12 mouse cellular contexts compared by ENCODE assay signal in the genomic region with DNA sequence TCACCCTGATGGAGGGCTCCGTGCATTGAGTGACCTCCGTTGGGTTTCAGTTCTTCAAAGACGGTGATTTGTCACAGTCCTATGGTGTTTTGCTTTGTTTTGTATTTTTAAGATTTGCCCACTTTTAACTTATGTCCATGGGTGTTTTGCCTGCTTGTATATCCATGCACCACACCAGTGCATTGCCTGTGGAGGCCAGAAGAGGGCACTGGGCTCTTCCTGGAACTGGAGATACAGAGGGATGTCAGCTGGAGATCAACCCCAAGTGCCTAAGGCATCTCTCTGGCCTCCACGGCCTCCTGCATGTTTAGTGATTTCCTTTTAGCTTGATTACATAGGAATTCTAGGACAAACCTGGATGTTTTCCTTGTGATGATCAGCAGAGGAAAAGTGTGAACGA. TPM values are rescaled to one million over a fixed set of nuclear protein-coding genes. Genes with fewer than 3 reads are reported as not detected.
DNase-seq lines count a peak whose midpoint lies in the region; ATAC-seq and TF ChIP-seq lines count a peak whose summit lies in the region.
"Had no signal": no experiment of that assay in that cellular context is flagged by ENCODE, and none has a peak within 500 bp of the region (broad histone marks: within the 10 kb centered on the region; RNA-seq: fewer than 3 reads in every experiment).

No protein-coding gene starts in this region.

- in situ Hi-C loops in Patski (cut with MboI; ENCODE audit: low pct_unique_long_range_greater_than_20kb) = loop anchor here (5.0 kb wide), 1 partner anchor 131 kb away; no protein-coding TSS in a partner anchor

- no peaks in the 10 kb centered on the region for H3K9me3 ChIP-seq in intestine, postnatal 0 days (ENCODE audit: control insufficient read depth)
- no peaks in the 10 kb centered on the region for H3K9me3 ChIP-seq in intestine, embryonic 15.5 days
- H3K9me3 ChIP-seq in lung, postnatal 0 days (ENCODE audit: low read length) = no peaks in the 10 kb centered on the region
- H3K9me3 ChIP-seq: forebrain, embryonic 10.5 days; hindbrain, embryonic 15.5 days; liver, embryonic 13.5 days had no signal

- H3K79me3 ChIP-seq in C2C12 (ENCODE audit: low read depth) = no peaks in the 10 kb centered on the region

- H3K9ac ChIP-seq in intestine, postnatal 0 days (ENCODE audit: low read depth, low read length) = no peak overlapping the region
- no peak overlapping the region for H3K9ac ChIP-seq in intestine, embryonic 15.5 days
- H3K9ac ChIP-seq in lung, postnatal 0 days (replicated peaks; ENCODE audit: low read depth) = no peak overlapping the region
- H3K9ac ChIP-seq: hindbrain, embryonic 15.5 days; liver, embryonic 13.5 days had no signal

- DNase-seq in Patski (ENCODE audit: low read depth, low spot score) (no peak), adipocyte (ENCODE audit: low spot score) (no peak)
- DNase-seq in lung, postnatal 0 days (ENCODE audit: low spot score) = peak; percentile 21
- no peak for DNase-seq in layer of hippocampus, postnatal 36 days
- no peak for DNase-seq in frontal cortex, postnatal 10 days (ENCODE audit: low spot score in 2 of 2)
- DNase-seq: adrenal gland, postnatal 14 days; liver, embryonic 13.5 days had no signal

- 77% methylated on average over 5 of the region's 5 CpGs for WGBS in intestine, postnatal 0 days
- WGBS in intestine, embryonic 15.5 days = 71% methylated on average over 5 of the region's 5 CpGs
- whole genome bisulfite sequencing in lung, postnatal 0 days = 75% methylated on average over 5 of the region's 5 CpGs

- no peak overlapping the region for H3K27ac ChIP-seq in intestine, postnatal 0 days (ENCODE audit: low read depth, low read length)
- H3K27ac ChIP-seq in intestine, embryonic 15.5 days = no peak overlapping the region
- no peak overlapping the region for H3K27ac ChIP-seq in lung, postnatal 0 days (ENCODE audit: low read length)
- H3K27ac ChIP-seq: forebrain, embryonic 10.5 days; hindbrain, embryonic 15.5 days; liver, embryonic 13.5 days had no signal

- CTCF ChIA-PET in Patski (lab: Charles Lee) = interaction anchor here (0.7 to 3.2 kb wide), 9 partner anchors 10 to 139 kb away, joined by 3 to 28 read pairs (median 4); a partner anchor contains a TSS

- H3K36me3 ChIP-seq in intestine, postnatal 0 days (ENCODE audit: control insufficient read depth, insufficient read depth) = no peaks in the 10 kb centered on the region
- no peaks in the 10 kb centered on the region for H3K36me3 ChIP-seq in intestine, embryonic 15.5 days
- no peaks in the 10 kb centered on the region for H3K36me3 ChIP-seq in C2C12 (ENCODE audit: control insufficient read depth, insufficient read depth)
- H3K36me3 ChIP-seq in lung, postnatal 0 days (ENCODE audit: insufficient read depth, low read length) = no peaks in the 10 kb centered on the region
- H3K36me3 ChIP-seq: forebrain, embryonic 10.5 days; hindbrain, embryonic 15.5 days; liver, embryonic 13.5 days had no signal

- H3K27me3 ChIP-seq in intestine, postnatal 0 days (replicated peaks; ENCODE audit: control insufficient read depth, insufficient read depth, low read length) = no peaks in the 10 kb centered on the region
- H3K27me3 ChIP-seq in intestine, embryonic 15.5 days (replicated peaks) = no peaks in the 10 kb centered on the region
- H3K27me3 ChIP-seq in C2C12 (ENCODE audit: control insufficient read depth, insufficient read depth, insufficient read length) (no peaks in the 10 kb centered on the region), Patski (no peaks in the 10 kb centered on the region)
- H3K27me3 ChIP-seq in lung, postnatal 0 days (replicated peaks; ENCODE audit: insufficient read depth, low read length) = no peaks in the 10 kb centered on the region
- H3K27me3 ChIP-seq: hindbrain, embryonic 15.5 days; liver, embryonic 13.5 days had no signal

- no peaks in the 10 kb centered on the region for H3K79me2 ChIP-seq in C2C12 (ENCODE audit: control insufficient read depth, insufficient read depth)

- no peak overlapping the region for H3ac ChIP-seq in C2C12 (ENCODE audit: control insufficient read depth, insufficient read length, low read depth)

- ATAC-seq in intestine, postnatal 0 days = no peak
- no peak for ATAC-seq in intestine, embryonic 15.5 days
- peak; percentile 62 for ATAC-seq in Patski
- ATAC-seq in lung, postnatal 0 days = no peak

- H3K4me3 ChIP-seq in intestine, postnatal 0 days (ENCODE audit: low read depth, low read length) = no peak overlapping the region
- H3K4me3 ChIP-seq in intestine, embryonic 15.5 days (replicated peaks) = no peak overlapping the region
- no peak overlapping the region for H3K4me3 ChIP-seq in C2C12 (ENCODE audit: insufficient read depth, poor library complexity, severe bottlenecking)
- no peak overlapping the region for H3K4me3 ChIP-seq in lung, postnatal 0 days (ENCODE audit: low read depth, low read length)
- H3K4me3 ChIP-seq: forebrain, embryonic 10.5 days; hindbrain, embryonic 15.5 days; liver, embryonic 13.5 days had no signal

- peak; percentile 77 for TF ChIP-seq CTCF in intestine, postnatal 0 days (IDR thresholded peaks at IDR 0.05; ENCODE audit: low read depth)
- TF ChIP-seq CTCF in C2C12 (IDR thresholded peaks at IDR 0.05; ENCODE audit: control insufficient read depth, insufficient read depth, insufficient read length) = peak; percentile 1
- TF ChIP-seq CTCF in Patski (IDR thresholded peaks at IDR 0.05) = peak; percentile 89
- peak; percentile 77 for TF ChIP-seq CTCF in lung, postnatal 0 days (IDR thresholded peaks at IDR 0.05)

- H3K4me2 ChIP-seq in intestine, postnatal 0 days (replicated peaks; ENCODE audit: low read depth) = no peak overlapping the region
- H3K4me2 ChIP-seq in intestine, embryonic 15.5 days (replicated peaks) = no peak overlapping the region
- no peak overlapping the region for H3K4me2 ChIP-seq in lung, postnatal 0 days (replicated peaks; ENCODE audit: low read depth, low read length)
- H3K4me2 ChIP-seq: hindbrain, embryonic 15.5 days; liver, embryonic 13.5 days had no signal

- no peaks in the 10 kb centered on the region for H3K4me1 ChIP-seq in intestine, postnatal 0 days (replicated peaks; ENCODE audit: control insufficient read depth, insufficient read depth, low read length)
- H3K4me1 ChIP-seq in intestine, embryonic 15.5 days (replicated peaks) = no peaks in the 10 kb centered on the region
- H3K4me1 ChIP-seq in lung, postnatal 0 days (ENCODE audit: insufficient read depth, low read depth, low read length) = no peaks in the 10 kb centered on the region
- H3K4me1 ChIP-seq: forebrain, embryonic 10.5 days; hindbrain, embryonic 15.5 days; liver, embryonic 13.5 days had no signal

- POLR2A ChIA-PET in Patski (lab: Charles Lee) = no interaction called here

- TF ChIP-seq EP300 in lung, postnatal 0 days (IDR thresholded peaks at IDR 0.05) = no peak

TF ChIP-seq in C2C12, 6 proteins besides CTCF, POLR2A, EP300 and RAD21:
- TF ChIP-seq MAX (IDR thresholded peaks at IDR 0.05) = no peak
- TF ChIP-seq MYOD1 (IDR thresholded peaks at IDR 0.05; ENCODE audit: control insufficient read depth, insufficient read length, low read depth) = no peak
- no peak for TF ChIP-seq MYOG (IDR thresholded peaks at IDR 0.05; ENCODE audit: control insufficient read depth, extremely low read depth, insufficient read length)
- TF ChIP-seq USF1 (IDR thresholded peaks at IDR 0.05; ENCODE audit: low read depth) = no peak
- no peak for TF ChIP-seq FOSL1 (IDR thresholded peaks at IDR 0.05; ENCODE audit: insufficient read depth, low read length, poor library complexity, severe bottlenecking)

RNA-seq across cellular contexts. Expression of a gene that starts 19.8 kb away (rescaled TPM):
- 59.4 and 64.3 TPM in 2 replicates for polyA plus RNA-seq in intestine, postnatal 0 days (2015; fragmentation: Nextera tagmentation; extraction: Ambion mirVana)
- 32.1 and 32.3 TPM in 2 replicates for polyA plus RNA-seq in intestine, embryonic 15.5 days (2015; fragmentation: Nextera tagmentation; extraction: Ambion mirVana)
- 25.0 TPM for polyA plus RNA-seq in C2C12 (2012; fragmentation: generic; extraction: Trizol)
- 45.9 TPM for polyA plus RNA-seq in Patski (2021)
- polyA plus RNA-seq in lung, postnatal 0 days (2015; fragmentation: Nextera tagmentation; extraction: Ambion mirVana) = 15.3 and 18.0 TPM in 2 replicates
- 10 to 100 TPM; 29.1 to 29.9 TPM for total RNA-seq in layer of hippocampus, postnatal 36 days (2021)

RNA-seq across cellular contexts. Expression of a gene that starts 43.6 kb away (rescaled TPM):
- 30.1 and 36.3 TPM in 2 replicates for polyA plus RNA-seq in intestine, postnatal 0 days (2015; fragmentation: Nextera tagmentation; extraction: Ambion mirVana)
- polyA plus RNA-seq in intestine, embryonic 15.5 days (2015; fragmentation: Nextera tagmentation; extraction: Ambion mirVana) = 35.4 and 39.7 TPM in 2 replicates
- polyA plus RNA-seq in C2C12 (2012; fragmentation: generic; extraction: Trizol) = 22.6 TPM
- 84.2 TPM for polyA plus RNA-seq in Patski (2021)
- polyA plus RNA-seq in lung, postnatal 0 days (2015; fragmentation: Nextera tagmentation; extraction: Ambion mirVana) = 27.0 and 28.3 TPM in 2 replicates
- 10 to 100 TPM in 1 of 2 experiments, 1 to 10 TPM in 1; 8.3 to 10.0 TPM for total RNA-seq in layer of hippocampus, postnatal 36 days (2021)

Comparison
In these comparisons a context has a peak if more than half of its experiments do, and no peak if none do; other contexts are left out.
1. CTCF ChIP-seq: peak in every context shown above with its lines; median percentile 89 in Patski; 77 in intestine, postnatal 0 days; 77 in lung, postnatal 0 days; 1 in C2C12.